Mouse (Mus musculus): ENCODE results near the gene Mier3. TPM values are rescaled to one million over a fixed set of nuclear protein-coding genes. Genes with fewer than 3 reads are reported as not detected.

Gene Mier3
- polyA plus RNA-seq, 1 experiment = 4.9 TPM

GRCm38 (mm10) chr13:111756986-111757385, 76.2 kb downstream of the Mier3 start:
- Histone ChIP-seq H3K4me3 (replicated peaks; ENCODE audit: extremely low read depth, low read depth, low read length) (no peak overlapping the region), H3K4me1 (ENCODE audit: control insufficient read depth, insufficient read depth, low read length) (no peaks in the 10 kb centered on the region)
- TF ChIP-seq CTCF (IDR thresholded peaks at IDR 0.05; ENCODE audit: insufficient read depth, low read length) = no peak
- no peak for TF ChIP-seq POLR2A (IDR thresholded peaks at IDR 0.05; ENCODE audit: borderline replicate concordance, extremely low read depth, low read depth, low read length)
- DNase-seq = no peak
- WGBS = 92% methylated on average over 6 of the region's 6 CpGs

GRCm38 (mm10) chr13:111762526-111762925, 81.7 kb downstream of the Mier3 start:
- WGBS = 81% methylated on average over 12 of the region's 12 CpGs
- TF ChIP-seq CTCF (IDR thresholded peaks at IDR 0.05; ENCODE audit: insufficient read depth, low read length) = no peak
- no peak for TF ChIP-seq POLR2A (IDR thresholded peaks at IDR 0.05; ENCODE audit: borderline replicate concordance, extremely low read depth, low read depth, low read length)
- Histone ChIP-seq H3K4me1 (ENCODE audit: control insufficient read depth, insufficient read depth, low read length) (no peaks in the 10 kb centered on the region), H3K4me3 (replicated peaks; ENCODE audit: extremely low read depth, low read depth, low read length) (no peak overlapping the region)
- no peak for DNase-seq

Other genes with a start within 250 kb of the Mier3 start
- gene Gpbp1, start 190.9 kb upstream of the Mier3 start, polyA plus RNA-seq (2012; rRNA removed) = 1.7 and 3.9 TPM in 2 replicates
- gene Gm49496, start 131.0 kb upstream of the Mier3 start, polyA plus RNA-seq (2012; rRNA removed) = not detected in 2 replicates
- gene Gm10198, start 88.2 kb upstream of the Mier3 start, polyA plus RNA-seq (2012; rRNA removed) = not detected in 2 replicates
- 17.0 and 22.2 TPM in 2 replicates for gene Map3k1, start 128.0 kb downstream of the Mier3 start, polyA plus RNA-seq (2012; rRNA removed)

Measured in lung, adult 2 months (tissue).